Mouse (Mus musculus) limb, embryonic 14.5 days (tissue): Measurements from ENCODE around the gene Syt16. TPM values are rescaled to one million over a fixed set of nuclear protein-coding genes. Genes with fewer than 3 reads are reported as not detected.

Experiments
- ATAC-seq: fragments of 200-750 bp; cut with Nextera tagmentation; 2 replicates; pipeline ENCODE4 v1.8.0; 2017; ENCODE audit warnings: low read depth, moderate number of reproducible peaks, moderate TSS enrichment; ENCODE audit not compliant: low FRiP score
- DNase-seq: peaks from one replicate; pipeline ENCODE4 v3.0.0-alpha.2; 2015; ENCODE audit warnings: low spot score
- H3K27ac ChIP-seq: fragments of 300-500 bp; sonication (generic); replicated peaks from 2 replicates; pipeline ENCODE4 v1.5.1; 2014; ENCODE audit warnings: low read depth, mild to moderate bottlenecking, low read length, moderate library complexity, mixed read lengths
- H3K27me3 ChIP-seq: fragments of 300-500 bp; sonication (generic); 2 replicates; pipeline ENCODE4 v1.6.1; 2014; ENCODE audit warnings: low read length, mixed read lengths; ENCODE audit not compliant: control insufficient read depth, insufficient read depth
- H3K36me3 ChIP-seq: fragments of 300-500 bp; sonication (generic); 2 replicates; pipeline ENCODE4 v1.6.1; 2014; ENCODE audit warnings: mild to moderate bottlenecking, low read length, moderate library complexity, mixed read lengths; ENCODE audit not compliant: control insufficient read depth, insufficient read depth
- H3K4me1 ChIP-seq: fragments of 300-500 bp; sonication (generic); 2 replicates; pipeline ENCODE4 v1.6.1; 2014; ENCODE audit warnings: antibody characterized with exemption, low read length, mixed read lengths; ENCODE audit not compliant: control insufficient read depth, insufficient read depth
- H3K4me2 ChIP-seq: fragments of 300-500 bp; sonication (generic); replicated peaks from 2 replicates; pipeline ENCODE4 v1.6.1; 2014; ENCODE audit warnings: low read depth, mild to moderate bottlenecking, low read length, moderate library complexity; ENCODE audit not compliant: severe bottlenecking
- H3K4me3 ChIP-seq: fragments of 300-500 bp; sonication (generic); replicated peaks from 2 replicates; pipeline ENCODE4 v1.5.1; 2014; ENCODE audit warnings: low read length
- H3K9ac ChIP-seq: fragments of 300-500 bp; sonication (generic); 2 replicates; pipeline ENCODE4 v1.6.1; 2014; ENCODE audit warnings: mild to moderate bottlenecking, low read depth, low read length, moderate library complexity; ENCODE audit not compliant: severe bottlenecking
- H3K9me3 ChIP-seq: fragments of 300-500 bp; sonication (generic); 2 replicates; pipeline ENCODE4 v1.6.1; 2016; ENCODE audit warnings: low read length; ENCODE audit not compliant: control insufficient read depth
- POLR2A ChIP-seq: fragments of 200-500 bp; IDR thresholded peaks from 2 replicates; pipeline ENCODE4 v1.8.0; 2012; ENCODE audit warnings: inconsistent platforms, mild to moderate bottlenecking, moderate library complexity, borderline replicate concordance; ENCODE audit not compliant: insufficient read depth, insufficient read length; ENCODE audit errors: extremely low read depth
- WGBS: fragments of 180-500 bp; shearing (Covaris S2); extraction: QIAGEN DNeasy Blood & Tissue Kit; methylation state at CpG from one replicate; pipeline ENCODE4 v1.1.7; 2014; 5-methylcytosine and 5-hydroxymethylcytosine counted together
- polyA plus RNA-seq, 2 experiments: library from polyadenylated mRNA; depleted of rRNA in 1 of 2; stranded (reverse) in 1 of 2; unstranded in 1 of 2; fragments of >200 nt; fragmentation: Nextera tagmentation in 1 of 2; extraction: Ambion mirVana in 1 of 2; gene quantifications; 2 replicates each; pipeline versions ENCODE4 v1.2.1 to v1.2.3; 2012 to 2014

Syt16 gene
- polyA plus RNA-seq, 2 experiments, result 2.8 to 4.3 TPM

DNA sequence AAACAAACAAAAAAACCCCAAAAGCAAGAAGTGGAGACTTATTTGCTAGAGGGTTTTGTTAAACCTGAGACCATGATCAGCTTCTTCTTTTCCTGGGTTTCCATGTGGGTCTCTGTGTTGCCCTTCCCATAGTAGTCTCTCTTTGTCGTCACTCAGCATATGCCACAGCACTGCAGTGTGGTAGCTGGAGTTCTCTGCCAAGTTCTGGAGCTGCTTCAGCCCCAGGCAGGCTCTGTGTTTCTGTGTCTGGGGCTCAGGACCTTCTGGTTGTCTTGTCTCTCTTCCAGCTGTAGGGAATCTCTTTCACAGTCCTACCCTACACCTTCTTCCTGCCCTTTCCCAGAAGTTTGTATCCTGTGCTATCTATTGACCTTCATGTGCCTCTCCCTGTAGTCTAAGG is 173.8 kb downstream of the Syt16 start:
- no peak for TF ChIP-seq POLR2A
- ATAC-seq (no peak), DNase-seq (no peak)
- Histone ChIP-seq H3K9me3 (no peaks in the 10 kb centered on the region), H3K27me3 (no peaks in the 10 kb centered on the region), H3K27ac (no peak overlapping the region), H3K4me3 (no peak overlapping the region), H3K36me3 (no peaks in the 10 kb centered on the region), H3K9ac (no peak overlapping the region), H3K4me1 (no peaks in the 10 kb centered on the region), H3K4me2 (no peak overlapping the region)
- 76% methylated on average over 1 of the region's 1 CpGs for WGBS

DNA sequence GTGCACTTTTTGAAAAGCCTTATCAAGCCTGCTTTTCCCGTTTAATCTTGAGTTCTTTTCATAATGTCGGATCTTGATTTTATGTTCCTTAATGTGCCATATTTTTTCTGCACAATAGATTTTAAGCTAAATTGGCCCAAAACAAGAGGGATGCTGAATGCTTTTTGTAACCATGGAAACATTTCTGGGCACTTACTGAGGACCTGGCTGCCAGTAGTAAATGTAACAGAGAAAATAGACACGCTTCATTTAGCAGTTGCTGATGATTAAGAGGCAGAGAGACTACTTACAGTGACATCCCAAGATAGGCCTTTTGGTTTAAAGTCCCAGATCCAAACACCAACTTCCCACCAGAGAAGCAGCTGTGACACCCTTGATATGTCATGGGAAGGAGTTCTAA is 176.4 kb downstream of the Syt16 start:
- no peak for TF ChIP-seq POLR2A
- ATAC-seq (no peak), DNase-seq (no peak)
- no peaks in the 10 kb centered on the region for H3K27me3 ChIP-seq
- WGBS, result 69% methylated on average over 3 of the region's 3 CpGs
- H3K4me1 ChIP-seq, result no peaks in the 10 kb centered on the region
- H3K27ac ChIP-seq, result no peak overlapping the region
- H3K9ac ChIP-seq, result no peak overlapping the region
- H3K36me3 ChIP-seq, result no peaks in the 10 kb centered on the region
- H3K4me2 ChIP-seq, result no peak overlapping the region
- no peak overlapping the region for H3K4me3 ChIP-seq
- H3K9me3 ChIP-seq, result no peaks in the 10 kb centered on the region

DNA sequence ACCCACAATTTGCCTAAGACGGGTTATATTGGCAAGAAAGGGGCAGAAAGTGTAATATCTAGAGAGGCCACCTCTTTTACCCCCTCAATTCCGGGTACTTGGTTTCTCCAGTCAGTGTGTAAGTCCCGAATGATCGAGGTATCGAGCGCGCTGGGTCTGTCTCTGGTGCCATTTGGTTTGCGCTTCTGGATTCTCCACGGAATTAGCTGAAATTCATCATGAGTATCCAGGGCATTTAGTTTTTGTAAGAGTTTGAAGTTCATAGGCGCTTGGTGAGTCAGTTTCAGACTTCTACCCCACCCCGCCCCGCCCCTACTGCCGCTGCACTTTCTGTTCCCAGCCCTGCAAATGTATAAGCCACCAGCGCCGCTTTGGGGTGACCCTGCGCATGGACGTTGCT is 187.1 kb downstream of the Syt16 start:
- WGBS, result 70% methylated on average over 17 of the region's 17 CpGs
- Histone ChIP-seq H3K27ac (no peak overlapping the region), H3K27me3 (no peaks in the 10 kb centered on the region), H3K4me3 (no peak overlapping the region), H3K9me3 (no peaks in the 10 kb centered on the region), H3K4me2 (no peak overlapping the region), H3K36me3 (no peaks in the 10 kb centered on the region), H3K9ac (no peak overlapping the region), H3K4me1 (no peaks in the 10 kb centered on the region)
- DNase-seq, result no peak
- no peak for TF ChIP-seq POLR2A
- ATAC-seq, result no peak

DNA sequence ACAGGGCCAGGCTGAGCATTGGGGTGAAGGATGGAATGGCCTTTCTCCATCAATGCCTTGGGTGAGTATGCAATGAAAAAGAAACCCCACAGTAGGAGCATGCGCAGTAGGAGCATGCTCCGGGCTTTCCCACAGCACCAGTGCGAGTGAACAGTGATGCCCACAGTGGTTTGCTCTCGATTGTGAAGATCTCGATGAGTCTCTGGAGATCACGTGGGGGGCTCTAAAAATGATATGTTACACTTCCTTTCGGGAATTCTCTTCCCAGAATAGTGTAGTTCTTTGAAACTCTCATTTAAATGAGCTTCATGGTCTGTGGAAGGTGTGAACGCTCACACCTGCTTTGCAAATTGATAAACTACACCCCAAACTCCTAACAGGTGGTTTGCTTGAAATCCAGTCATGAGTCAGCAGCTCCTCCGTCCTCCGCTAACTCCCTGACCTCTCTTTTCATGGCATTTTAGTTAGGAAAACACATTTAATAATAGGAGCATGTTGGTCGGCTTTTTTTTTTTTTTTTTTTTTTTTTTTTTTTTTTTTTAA is 190.9 kb downstream of the Syt16 start:
- no peak overlapping the region for H3K27ac ChIP-seq
- H3K36me3 ChIP-seq, result no peaks in the 10 kb centered on the region
- H3K9me3 ChIP-seq, result no peaks in the 10 kb centered on the region
- H3K4me2 ChIP-seq, result no peak overlapping the region
- DNase-seq (no peak), ATAC-seq (no peak)
- WGBS, result 78% methylated on average over 11 of the region's 11 CpGs
- no peaks in the 10 kb centered on the region for H3K4me1 ChIP-seq
- no peak overlapping the region for H3K4me3 ChIP-seq
- no peak for TF ChIP-seq POLR2A
- H3K9ac ChIP-seq, result no peak overlapping the region
- H3K27me3 ChIP-seq, result no peaks in the 10 kb centered on the region

DNA sequence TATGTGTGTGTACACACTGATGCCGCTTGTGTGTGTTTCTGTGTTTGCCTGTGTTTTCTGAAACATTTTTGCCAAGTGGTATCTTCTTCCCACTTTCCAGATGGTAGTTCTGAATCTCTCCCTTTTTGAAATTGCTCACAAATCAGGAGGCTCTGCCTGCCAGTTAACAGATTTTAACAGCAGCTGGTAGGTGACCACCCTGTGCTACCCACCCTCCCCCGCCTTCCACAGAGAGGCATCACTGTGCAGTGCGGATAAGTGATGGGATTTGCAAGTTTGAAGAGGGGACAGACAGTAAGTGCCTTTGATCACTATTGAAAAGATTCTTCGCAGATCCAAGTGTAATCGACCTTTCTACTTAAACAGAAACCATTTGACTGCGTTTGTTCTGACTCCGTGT is 191.4 kb downstream of the Syt16 start:
- no peaks in the 10 kb centered on the region for H3K36me3 ChIP-seq
- no peak overlapping the region for H3K27ac ChIP-seq
- H3K27me3 ChIP-seq, result no peaks in the 10 kb centered on the region
- no peak for DNase-seq
- 66% methylated on average over 7 of the region's 7 CpGs for whole genome bisulfite sequencing
- no peaks in the 10 kb centered on the region for H3K4me1 ChIP-seq
- H3K9me3 ChIP-seq, result no peaks in the 10 kb centered on the region
- TF ChIP-seq POLR2A, result no peak
- no peak for ATAC-seq
- no peak overlapping the region for H3K4me3 ChIP-seq
- H3K9ac ChIP-seq, result no peak overlapping the region
- no peak overlapping the region for H3K4me2 ChIP-seq

DNA sequence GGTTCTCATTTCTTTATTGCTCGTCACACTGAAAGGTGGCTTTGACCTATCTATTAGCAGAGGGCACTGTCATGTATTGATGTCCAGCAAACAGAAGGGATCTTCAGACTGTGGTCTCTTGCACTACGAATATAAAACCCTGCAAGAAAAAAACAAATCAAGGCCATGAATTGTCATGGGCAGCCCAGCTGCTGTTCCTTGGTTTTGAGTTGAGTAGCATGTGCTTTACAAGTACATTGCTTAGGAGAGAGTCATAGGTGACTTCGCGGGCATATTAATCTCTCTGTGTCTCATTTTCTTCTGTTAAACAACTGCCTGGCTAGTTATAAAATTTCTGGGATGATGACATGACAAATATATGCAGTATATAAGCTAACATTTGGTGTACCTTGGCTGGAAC is 192.4 kb downstream of the Syt16 start:
- Histone ChIP-seq H3K27ac (no peak overlapping the region), H3K9ac (no peak overlapping the region), H3K4me3 (no peak overlapping the region), H3K27me3 (no peaks in the 10 kb centered on the region), H3K36me3 (no peaks in the 10 kb centered on the region), H3K4me2 (no peak overlapping the region), H3K4me1 (no peaks in the 10 kb centered on the region), H3K9me3 (no peaks in the 10 kb centered on the region)
- ATAC-seq (no peak), DNase-seq (no peak)
- TF ChIP-seq POLR2A, result no peak
- 91% methylated on average over 4 of the region's 4 CpGs for WGBS
